Mouse (Mus musculus) layer of hippocampus, postnatal 14 days (tissue): ENCODE results near the gene Spty2d1. TPM values are rescaled to one million over a fixed set of nuclear protein-coding genes. Genes with fewer than 3 reads are reported as not detected.

Experiments
- DNase-seq, 2 experiments: peaks; one replicate each; pipeline ENCODE4 v3.0.0; 2021 to 2022; ENCODE audit warnings: low spot score in 2 of 2, mixed read lengths in 1 of 2
- total RNA-seq, 2 experiments: library from RNA; stranded (reverse); gene quantifications; 2 replicates each; pipeline ENCODE4 v1.2.3; 2021

Spty2d1 gene
- total RNA-seq, 2 experiments from 2014 or later: 12.8 to 13.1 TPM

DNA sequence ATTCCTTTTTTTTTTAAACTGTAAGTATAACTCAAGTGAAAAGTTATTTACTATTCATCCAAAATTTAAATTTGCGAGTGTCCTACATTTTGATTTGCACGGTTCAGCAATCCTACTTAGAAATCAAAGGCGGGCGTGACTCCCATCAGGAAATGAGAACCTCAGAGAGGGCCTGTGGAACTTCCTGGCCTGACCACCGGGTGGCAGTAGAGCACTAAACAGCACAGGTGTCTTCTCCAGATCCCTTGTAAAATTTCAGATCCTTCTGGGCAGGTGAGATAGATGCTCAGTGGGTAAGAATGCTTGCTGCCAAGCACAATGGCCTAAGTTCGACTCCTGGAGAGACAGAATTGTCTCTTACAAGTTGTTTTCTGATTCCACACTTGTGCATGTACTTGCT is 15.3 kb upstream of the Spty2d1 start:
- DNase-seq: peak; percentile 81 to 87

GRCm38 (mm10) chr7:47022482-47022881 is 14.3 kb upstream of the Spty2d1 start:
- no peak for DNase-seq

DNA sequence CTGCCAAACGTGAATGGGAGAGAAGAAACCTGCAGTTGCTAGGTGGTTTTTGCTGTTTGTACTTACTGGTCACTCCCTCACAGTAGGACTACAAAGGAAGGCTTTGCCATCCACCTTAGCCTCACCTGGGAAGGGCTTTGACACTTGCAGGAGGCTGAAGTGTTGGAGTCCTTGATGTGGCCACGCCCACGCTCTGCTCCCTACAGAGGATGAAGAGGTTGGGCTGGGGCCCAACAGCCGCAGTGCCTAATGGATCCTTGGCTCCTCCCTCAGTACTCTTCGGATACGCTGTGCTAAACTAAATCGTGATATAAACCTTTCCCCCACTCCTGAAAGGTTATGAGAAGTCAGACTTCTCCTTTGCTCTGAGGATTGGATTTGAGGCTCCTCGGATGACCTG is 12.7 kb upstream of the Spty2d1 start:
- no peak for DNase-seq

DNA sequence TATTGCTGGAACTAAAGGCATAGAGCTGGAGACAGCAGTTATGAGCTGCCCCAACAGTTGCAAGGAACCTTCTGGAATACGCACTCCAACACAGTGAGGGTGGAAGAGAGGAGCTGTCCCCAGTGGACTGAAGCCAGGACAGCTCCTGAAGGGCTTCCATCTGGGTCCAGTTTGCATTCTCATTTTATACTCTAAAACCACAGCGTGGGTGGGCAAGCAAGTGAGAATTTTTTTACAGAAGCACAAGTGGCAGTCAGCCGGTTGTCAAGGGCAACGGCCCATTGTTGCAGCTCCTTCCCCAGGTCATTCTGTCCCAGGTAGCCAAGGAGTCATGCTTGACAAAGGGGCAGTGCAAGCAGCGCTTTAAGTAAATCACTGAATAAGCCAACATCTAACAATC is 11.4 kb upstream of the Spty2d1 start:
- peak in 1 of 2 experiments; percentile 37 for DNase-seq

GRCm38 (mm10) chr7:47017146-47017545 is 8.9 kb upstream of the Spty2d1 start:
- no peak for DNase-seq

GRCm38 (mm10) chr7:47016602-47017001 is 8.4 kb upstream of the Spty2d1 start:
- no peak for DNase-seq

DNA sequence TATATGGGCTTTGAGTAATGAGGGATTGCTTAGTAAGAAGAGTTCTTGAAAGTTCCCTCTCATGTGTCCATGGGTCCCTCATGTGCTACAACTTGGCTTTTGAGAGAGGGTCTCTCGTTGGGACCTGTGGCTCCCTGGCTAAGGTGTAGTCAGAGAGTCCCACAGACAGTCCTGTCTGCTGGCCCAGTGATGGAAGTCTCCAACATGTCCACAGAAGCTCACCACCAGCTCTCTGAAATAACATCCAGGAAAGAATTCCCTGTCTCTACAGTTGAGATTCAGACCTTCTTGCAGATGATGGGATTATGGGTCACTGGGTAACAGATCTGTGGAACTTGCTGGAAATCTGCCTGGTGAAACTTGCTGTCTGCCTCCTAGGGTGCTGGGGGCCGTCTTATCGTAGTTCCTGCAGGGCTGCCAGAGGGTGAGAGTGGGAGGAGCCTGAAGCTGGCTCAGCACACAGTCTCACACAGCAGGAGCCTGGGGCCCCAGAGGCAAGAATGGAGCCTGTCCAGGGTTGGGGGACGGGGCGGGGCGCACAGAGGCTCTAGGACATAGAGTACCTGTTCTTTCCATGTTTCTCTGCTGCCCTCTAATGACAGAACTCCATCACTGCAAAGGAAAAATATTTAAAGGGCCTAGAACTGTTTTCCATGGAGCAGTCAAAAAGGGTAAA is 7.3 kb upstream of the Spty2d1 start:
- peak; percentile 62 to 84 for DNase-seq

DNA sequence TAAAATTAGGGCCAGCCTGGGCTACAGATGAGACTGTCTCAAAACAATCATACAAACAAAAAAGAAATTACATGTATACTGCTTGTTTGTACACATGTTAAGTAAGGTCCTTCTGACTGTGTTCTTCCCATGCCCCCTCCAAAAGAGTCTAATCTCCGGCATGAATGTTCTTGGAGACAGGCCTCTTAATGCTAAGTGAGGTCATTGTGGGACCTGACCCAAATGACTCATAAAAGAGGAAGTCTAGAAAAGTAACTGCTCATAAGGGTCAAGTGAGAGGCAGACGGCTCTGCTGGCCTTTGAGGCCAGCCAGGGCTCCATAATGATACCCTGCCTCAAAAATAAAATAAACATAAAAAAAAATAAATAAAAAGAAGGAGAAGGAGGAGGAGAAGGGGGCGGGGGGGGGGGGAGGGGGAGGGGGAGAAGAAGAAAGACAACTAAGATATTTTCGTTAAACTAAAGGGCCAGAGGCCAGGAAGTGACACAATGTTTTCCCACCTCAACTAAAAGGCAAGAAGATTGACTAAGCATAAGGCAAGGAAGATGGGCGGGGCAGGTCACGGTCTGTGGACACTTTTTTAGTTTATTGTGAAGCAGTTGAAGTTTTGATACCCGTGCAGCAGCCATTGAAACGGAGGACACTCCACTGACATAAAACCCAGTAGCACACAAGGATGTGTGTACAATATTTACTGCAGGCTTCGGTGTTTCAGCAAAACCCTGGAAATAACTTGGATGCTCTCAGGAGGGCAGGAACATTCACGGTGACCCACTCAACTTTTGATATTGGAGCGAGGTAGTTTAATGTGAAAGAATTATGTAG is 6.6 kb upstream of the Spty2d1 start:
- DNase-seq: no peak

- DNase-seq: no peak
Measured at GRCm38 (mm10) chr7:47013131-47013767, 5.0 kb upstream of the Spty2d1 start.

DNA sequence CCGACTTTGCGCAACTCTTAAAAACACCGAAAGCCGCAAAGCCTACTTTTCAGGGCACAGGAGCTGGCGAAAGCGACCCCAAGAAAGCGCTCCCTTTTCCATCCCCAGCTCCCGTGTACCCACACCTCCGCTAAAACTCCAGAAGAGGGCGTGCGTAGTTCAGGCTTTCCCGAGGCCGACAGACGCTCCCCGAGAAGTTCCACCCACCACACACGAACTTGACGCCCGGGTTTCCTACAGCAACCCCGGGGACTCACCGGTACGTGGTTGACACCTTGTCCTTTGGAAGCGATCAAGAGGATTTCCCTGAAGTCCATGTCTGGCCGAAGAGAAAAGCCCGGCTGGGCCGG is 418 bp downstream of the Spty2d1 start:
- DNase-seq: no peak

GRCm38 (mm10) chr7:47007109-47007780 is 966 bp downstream of the Spty2d1 start:
- no peak for DNase-seq

DNA sequence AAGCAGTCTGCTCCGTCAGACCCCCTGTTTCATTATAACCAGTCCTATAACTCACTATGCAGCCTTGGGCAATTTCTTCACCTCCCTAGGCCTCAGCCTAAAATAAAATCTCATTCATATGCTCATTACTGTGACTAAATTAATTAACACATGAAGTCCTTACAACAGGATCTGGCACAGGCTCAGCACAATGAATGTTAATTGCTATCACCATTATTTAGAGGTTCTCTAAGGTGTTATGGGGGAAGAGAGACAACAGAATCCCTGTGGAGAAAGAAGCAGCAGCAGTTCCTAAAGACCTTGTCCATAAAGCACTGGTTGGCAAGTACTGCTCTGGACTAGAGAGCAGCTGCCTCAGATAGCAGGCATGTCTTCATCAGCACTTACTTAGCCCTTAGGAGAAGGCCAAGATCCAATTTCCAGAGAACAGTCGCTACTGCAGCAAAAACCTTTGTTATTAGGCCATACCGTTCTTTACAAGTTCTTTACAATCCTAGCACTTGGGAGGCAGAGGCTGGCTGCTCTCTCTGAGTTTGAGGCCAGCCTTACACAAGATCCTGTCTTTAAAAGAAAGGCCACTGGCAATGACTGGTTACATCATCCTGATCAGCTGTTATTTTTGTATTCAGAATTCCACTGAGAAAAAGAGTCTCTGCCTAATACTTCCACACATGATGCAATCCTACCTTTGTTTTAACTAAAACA is 4.6 kb downstream of the Spty2d1 start:
- no peak for DNase-seq

GRCm38 (mm10) chr7:47001900-47002275 is 6.3 kb downstream of the Spty2d1 start:
- no peak for DNase-seq

GRCm38 (mm10) chr7:47001125-47001899 is 6.9 kb downstream of the Spty2d1 start:
- DNase-seq: no peak

- peak in 1 of 2 experiments; percentile 54 for DNase-seq
Measured at GRCm38 (mm10) chr7:47000644-47000983, 7.6 kb downstream of the Spty2d1 start.

GRCm38 (mm10) chr7:46999983-47000643 is 8.1 kb downstream of the Spty2d1 start:
- no peak for DNase-seq

GRCm38 (mm10) chr7:46998942-46999341 is 9.3 kb downstream of the Spty2d1 start:
- DNase-seq: no peak

- no peak for DNase-seq
Measured at GRCm38 (mm10) chr7:46997644-46998395, 10.4 kb downstream of the Spty2d1 start.

DNA sequence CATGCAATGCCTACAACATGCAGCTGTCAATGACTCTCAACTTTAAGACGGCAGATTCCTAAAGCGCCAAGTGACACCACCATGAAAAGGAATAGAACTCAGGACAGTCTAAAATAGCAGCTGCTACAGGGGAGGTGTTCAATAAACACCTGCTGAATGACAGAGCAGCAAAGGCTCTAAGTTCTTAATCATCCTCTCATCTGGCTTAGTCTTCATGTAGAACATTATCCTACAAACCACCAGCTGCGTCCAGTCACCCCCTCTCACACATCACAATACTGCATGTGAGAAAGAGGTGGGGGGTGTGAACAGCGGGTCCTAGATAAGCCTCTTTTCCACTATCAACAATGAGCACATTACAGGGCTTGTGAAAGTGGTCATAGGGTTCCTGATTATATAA is 11.2 kb downstream of the Spty2d1 start:
- no peak for DNase-seq
